Mouse (Mus musculus) kidney, adult 2 months (tissue): ENCODE results near the gene Plcb3.

Source experiments
- CTCF ChIP-seq: fragments of 200-500 bp; conservative IDR thresholded peaks from 2 replicates; pipeline ENCODE4 v1.5.1; 2011; ENCODE audit warnings: low read depth, mild to moderate bottlenecking, control low read depth, low read length, moderate library complexity, mixed read lengths; ENCODE audit not compliant: insufficient read depth, insufficient read length
- POLR2A ChIP-seq: fragments of 200-500 bp; IDR thresholded peaks from one replicate; pipeline ENCODE4 v1.6.1; 2011; ENCODE audit warnings: low read depth, low read length, control low read depth

- no peak for TF ChIP-seq POLR2A
- peak; percentile 55 for TF ChIP-seq CTCF
Measured at GRCm38 (mm10) chr19:6979486-6980380, 3.5 kb upstream of the Plcb3 start.
